Mouse (Mus musculus) stomach, embryonic 16.5 days (tissue): ENCODE results near the gene Atp11a. TPM values are rescaled to one million over a fixed set of nuclear protein-coding genes. Genes with fewer than 3 reads are reported as not detected.
A peak's percentile ranks its signal among the peaks of the same experiment; 100 is the strongest.

Experiments
- ATAC-seq: fragments of 200-750 bp; cut with Nextera tagmentation; 2 replicates; pipeline ENCODE4 v1.8.0; 2017; ENCODE audit warnings: moderate number of reproducible peaks, moderate TSS enrichment; ENCODE audit not compliant: insufficient read depth, low FRiP score
- H3K27ac ChIP-seq: fragments of 300-500 bp; sonication (generic); 2 replicates; pipeline ENCODE4 v1.5.1; 2014; ENCODE audit warnings: low read length
- H3K27me3 ChIP-seq: fragments of 300-500 bp; sonication (generic); 2 replicates; pipeline ENCODE4 v1.6.1; 2014; ENCODE audit warnings: low read length, control low read depth, mixed read lengths; ENCODE audit not compliant: control insufficient read depth, insufficient read depth
- H3K36me3 ChIP-seq: fragments of 300-500 bp; sonication (generic); 2 replicates; pipeline ENCODE4 v1.6.1; 2014; ENCODE audit warnings: low read length; ENCODE audit not compliant: control insufficient read depth, insufficient read depth
- H3K4me1 ChIP-seq: fragments of 300-500 bp; sonication (generic); 2 replicates; pipeline ENCODE4 v1.6.1; 2014; ENCODE audit warnings: low read length, control low read depth, mixed read lengths; ENCODE audit not compliant: control insufficient read depth, insufficient read depth
- H3K4me2 ChIP-seq: fragments of 300-500 bp; sonication (generic); 2 replicates; pipeline ENCODE4 v1.6.1; 2014; ENCODE audit warnings: low read depth, low read length, mixed read lengths
- H3K4me3 ChIP-seq: fragments of 300-500 bp; sonication (generic); replicated peaks from 2 replicates; pipeline ENCODE4 v1.5.1; 2014; ENCODE audit warnings: mild to moderate bottlenecking, low read length
- H3K9ac ChIP-seq: fragments of 300-500 bp; sonication (generic); 2 replicates; pipeline ENCODE4 v1.6.1; 2014; ENCODE audit warnings: low read length
- H3K9me3 ChIP-seq: fragments of 300-500 bp; sonication (generic); replicated peaks from 2 replicates; pipeline ENCODE4 v1.6.1; 2016; ENCODE audit warnings: low read length, control low read depth; ENCODE audit not compliant: control insufficient read depth
- WGBS: fragments of 180-500 bp; shearing (Covaris S2); extraction: QIAGEN DNeasy Blood & Tissue Kit; methylation state at CpG from one replicate; pipeline ENCODE4 v1.1.7; 2014; 5-methylcytosine and 5-hydroxymethylcytosine counted together
- polyA plus RNA-seq: library from polyadenylated mRNA; unstranded; fragments of >200 nt; fragmentation: Nextera tagmentation; extraction: Ambion mirVana; gene quantifications from 2 replicates; pipeline ENCODE4 v1.2.1, GENCODE M21; 2015

Atp11a gene
- polyA plus RNA-seq, 1 experiment from 2014 or later = 12.4 TPM

DNA sequence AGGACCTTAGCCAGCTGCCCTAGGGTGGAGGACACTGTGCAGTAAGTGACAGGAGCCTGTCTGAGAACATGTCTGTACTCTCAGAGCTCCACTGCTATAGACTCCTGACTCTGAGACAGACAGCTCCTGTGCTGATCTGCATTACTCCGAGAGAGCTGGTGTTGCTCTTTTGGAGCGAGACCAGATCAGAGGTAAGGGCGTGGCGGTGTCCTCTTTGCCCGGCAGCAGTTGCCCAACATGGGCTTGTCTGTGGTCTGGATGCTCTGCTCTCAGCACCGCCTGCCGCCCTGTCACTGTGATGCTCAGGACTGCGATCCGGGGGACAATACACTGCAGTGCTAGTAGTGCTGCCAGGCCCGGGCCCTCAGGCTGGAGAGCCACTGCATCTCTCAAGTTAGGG, 19.4 kb downstream of the Atp11a start:
- no peak overlapping the region for H3K4me3 ChIP-seq
- H3K27me3 ChIP-seq = no peaks in the 10 kb centered on the region
- H3K9ac ChIP-seq = no peak overlapping the region
- peaks cover 17% of the 10 kb centered on the region for H3K4me1 ChIP-seq
- H3K4me2 ChIP-seq = no peak overlapping the region
- no peak overlapping the region for H3K27ac ChIP-seq
- no peaks in the 10 kb centered on the region for H3K36me3 ChIP-seq
- no peak for ATAC-seq
- no peaks in the 10 kb centered on the region for H3K9me3 ChIP-seq
- 81% methylated on average over 10 of the region's 10 CpGs for WGBS

- Histone ChIP-seq H3K27ac (no peak overlapping the region), H3K27me3 (no peaks in the 10 kb centered on the region), H3K4me2 (no peak overlapping the region), H3K36me3 (no peaks in the 10 kb centered on the region), H3K9ac (no peak overlapping the region), H3K4me3 (no peak overlapping the region), H3K9me3 (no peaks in the 10 kb centered on the region), H3K4me1 (peaks cover 17% of the 10 kb centered on the region)
- WGBS = 57% methylated on average over 5 of the region's 5 CpGs
- ATAC-seq = no peak
Observed at GRCm38 (mm10) chr8:12777171-12777570, 20.4 kb downstream of the Atp11a start.

DNA sequence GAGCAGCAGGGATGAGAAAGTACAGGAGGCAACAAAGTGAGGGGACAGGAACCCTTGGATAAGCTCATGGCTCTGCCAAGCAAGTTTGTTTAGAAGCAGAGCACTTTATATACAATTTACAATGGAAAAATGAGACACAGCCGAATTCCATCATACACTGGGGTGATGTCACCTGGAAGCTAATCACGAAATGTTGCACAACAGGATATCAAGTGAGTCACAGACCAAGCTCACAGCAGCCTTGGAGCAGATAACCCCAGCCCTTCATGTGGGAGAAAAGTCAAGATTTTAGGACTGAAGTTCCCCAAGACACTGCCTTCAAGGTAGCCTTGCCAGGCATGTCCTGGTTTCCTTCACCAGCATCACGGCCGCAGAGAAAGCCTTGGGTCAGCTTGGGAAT, 22.7 kb downstream of the Atp11a start:
- Histone ChIP-seq H3K4me3 (no peak overlapping the region), H3K36me3 (no peaks in the 10 kb centered on the region), H3K4me2 (no peak overlapping the region), H3K4me1 (peaks cover 15% of the 10 kb centered on the region), H3K27me3 (no peaks in the 10 kb centered on the region), H3K9me3 (no peaks in the 10 kb centered on the region), H3K9ac (no peak overlapping the region), H3K27ac (no peak overlapping the region)
- peak; percentile 39; the same call in 1 of the 2 replicates for ATAC-seq
- WGBS = 65% methylated on average over 4 of the region's 4 CpGs

DNA sequence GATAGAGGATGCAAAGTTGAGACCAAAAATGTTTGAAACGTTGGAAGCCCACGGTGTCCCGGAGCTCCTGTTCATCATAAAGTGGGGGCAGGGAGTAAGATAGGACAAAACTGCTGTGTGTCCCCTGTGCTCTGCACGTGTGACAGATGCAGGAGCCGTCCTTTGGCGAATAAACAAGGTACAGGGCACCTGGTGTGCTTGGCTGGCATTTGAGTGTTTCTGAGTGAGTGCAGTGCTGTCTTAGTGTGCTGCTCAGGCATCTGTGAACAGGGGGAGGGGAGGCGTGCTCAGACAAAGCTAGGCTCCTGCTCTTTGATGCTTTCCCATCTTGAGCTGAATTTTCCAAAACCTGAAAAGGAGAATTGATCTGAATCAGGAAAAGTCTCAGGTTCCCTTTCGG, 28.7 kb downstream of the Atp11a start:
- Histone ChIP-seq H3K9me3 (no peaks in the 10 kb centered on the region), H3K27me3 (no peaks in the 10 kb centered on the region), H3K4me1 (no peaks in the 10 kb centered on the region), H3K4me3 (no peak overlapping the region), H3K36me3 (no peaks in the 10 kb centered on the region), H3K27ac (no peak overlapping the region), H3K4me2 (no peak overlapping the region), H3K9ac (no peak overlapping the region)
- ATAC-seq = no peak
- WGBS = 69% methylated on average over 8 of the region's 8 CpGs

GRCm38 (mm10) chr8:12786261-12786957, 29.6 kb downstream of the Atp11a start:
- H3K9ac ChIP-seq = no peak overlapping the region
- no peak overlapping the region for H3K27ac ChIP-seq
- ATAC-seq = no peak
- H3K36me3 ChIP-seq = no peaks in the 10 kb centered on the region
- no peaks in the 10 kb centered on the region for H3K9me3 ChIP-seq
- H3K4me1 ChIP-seq = no peaks in the 10 kb centered on the region
- no peak overlapping the region for H3K4me2 ChIP-seq
- no peaks in the 10 kb centered on the region for H3K27me3 ChIP-seq
- 76% methylated on average over 14 of the region's 14 CpGs for WGBS
- H3K4me3 ChIP-seq = no peak overlapping the region

- WGBS = 69% methylated on average over 12 of the region's 12 CpGs
- no peaks in the 10 kb centered on the region for H3K27me3 ChIP-seq
- H3K9me3 ChIP-seq = no peaks in the 10 kb centered on the region
- no peak overlapping the region for H3K4me2 ChIP-seq
- H3K4me3 ChIP-seq = no peak overlapping the region
- no peaks in the 10 kb centered on the region for H3K36me3 ChIP-seq
- H3K9ac ChIP-seq = no peak overlapping the region
- H3K4me1 ChIP-seq = no peaks in the 10 kb centered on the region
- no peak overlapping the region for H3K27ac ChIP-seq
- no peak for ATAC-seq
Observed at GRCm38 (mm10) chr8:12786958-12787301, 30.1 kb downstream of the Atp11a start.

DNA sequence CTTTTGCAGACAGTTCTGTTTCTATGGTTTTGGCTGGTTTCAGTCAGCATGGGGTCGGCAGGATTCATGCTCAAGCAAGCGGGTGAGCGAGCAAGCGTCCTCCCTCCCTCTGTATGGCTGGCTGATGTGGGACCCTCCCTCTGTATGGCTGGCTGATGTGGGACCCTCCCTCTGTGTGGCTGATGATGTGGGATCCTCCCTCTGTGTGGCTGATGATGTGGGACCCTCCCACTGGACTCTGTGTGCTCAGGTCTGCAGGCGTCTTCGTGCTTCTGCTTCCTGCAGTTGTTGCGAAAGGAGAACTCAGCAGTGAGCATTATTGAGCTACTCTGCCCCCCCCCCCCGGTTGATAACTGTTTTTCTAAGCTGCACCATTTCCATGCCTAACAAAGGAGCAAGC, 30.6 kb downstream of the Atp11a start:
- Histone ChIP-seq H3K36me3 (no peaks in the 10 kb centered on the region), H3K4me2 (no peak overlapping the region), H3K9me3 (no peaks in the 10 kb centered on the region), H3K4me1 (no peaks in the 10 kb centered on the region), H3K27me3 (no peaks in the 10 kb centered on the region), H3K4me3 (no peak overlapping the region), H3K27ac (no peak overlapping the region), H3K9ac (no peak overlapping the region)
- ATAC-seq = no peak
- WGBS = 66% methylated on average over 8 of the region's 8 CpGs

- no peak overlapping the region for H3K27ac ChIP-seq
- H3K9me3 ChIP-seq = no peaks in the 10 kb centered on the region
- no peak overlapping the region for H3K4me2 ChIP-seq
- H3K27me3 ChIP-seq = no peaks in the 10 kb centered on the region
- no peaks in the 10 kb centered on the region for H3K36me3 ChIP-seq
- 78% methylated on average over 9 of the region's 9 CpGs for WGBS
- no peaks in the 10 kb centered on the region for H3K4me1 ChIP-seq
- H3K4me3 ChIP-seq = no peak overlapping the region
- H3K9ac ChIP-seq = no peak overlapping the region
- no peak for ATAC-seq
Observed at GRCm38 (mm10) chr8:12788695-12789094, 31.9 kb downstream of the Atp11a start.

- Histone ChIP-seq H3K9me3 (no peaks in the 10 kb centered on the region), H3K27ac (no peak overlapping the region), H3K4me2 (no peak overlapping the region), H3K9ac (no peak overlapping the region), H3K4me3 (no peak overlapping the region), H3K4me1 (peaks cover 1% of the 10 kb centered on the region), H3K27me3 (no peaks in the 10 kb centered on the region), H3K36me3 (no peaks in the 10 kb centered on the region)
- ATAC-seq = no peak
- WGBS = 89% methylated on average over 5 of the region's 5 CpGs
Observed at GRCm38 (mm10) chr8:12795011-12795671, 38.3 kb downstream of the Atp11a start.
